Mouse (Mus musculus): Measurements from ENCODE around the gene Grik5.

Grik5 gene

GRCm38 (mm10) chr7:25071979-25072715 is at the start of gene Grik5, which contains the start of gene Zfp574:
Gene Grik5, minus strand, starts transcription at chr7:25072346.
Gene Zfp574, plus strand, starts transcription at chr7:25072567.
- DNase-seq, result no peak

GRCm38 (mm10) chr7:25121240-25121786 is 49.2 kb upstream of the Grik5 start:
- DNase-seq, result no peak

GRCm38 (mm10) chr7:25120061-25120834 is 48.1 kb upstream of the Grik5 start:
- no peak for DNase-seq

GRCm38 (mm10) chr7:25112956-25113603 is 40.9 kb upstream of the Grik5 start:
- DNase-seq, result no peak

GRCm38 (mm10) chr7:25112178-25112955 is 40.2 kb upstream of the Grik5 start:
- DNase-seq, result peak; percentile 36

GRCm38 (mm10) chr7:25110336-25110735 is 38.2 kb upstream of the Grik5 start:
- no peak for DNase-seq

- no peak for DNase-seq
These were observed 37.2 kb upstream of the Grik5 start for GRCm38 (mm10) chr7:25109355-25109754.

GRCm38 (mm10) chr7:25106790-25107502 is 34.8 kb upstream of the Grik5 start:
- no peak for DNase-seq

GRCm38 (mm10) chr7:25105411-25106160 is 33.4 kb upstream of the Grik5 start:
- peak; percentile 80 for DNase-seq

- DNase-seq, result no peak
These were observed 27.4 kb upstream of the Grik5 start for GRCm38 (mm10) chr7:25099581-25099980.

GRCm38 (mm10) chr7:25098169-25098568 is 26.0 kb upstream of the Grik5 start:
- DNase-seq, result no peak

GRCm38 (mm10) chr7:25089875-25090274 is 17.7 kb upstream of the Grik5 start:
- no peak for DNase-seq

GRCm38 (mm10) chr7:25088968-25089367 is 16.8 kb upstream of the Grik5 start:
- DNase-seq, result no peak

- DNase-seq, result no peak
These were observed 16.4 kb upstream of the Grik5 start for GRCm38 (mm10) chr7:25088531-25088930.

- DNase-seq, result no peak
These were observed 15.8 kb upstream of the Grik5 start for GRCm38 (mm10) chr7:25087972-25088371.

- no peak for DNase-seq
These were observed 15.2 kb upstream of the Grik5 start for GRCm38 (mm10) chr7:25087256-25087912.

GRCm38 (mm10) chr7:25086656-25087055 is 14.5 kb upstream of the Grik5 start:
- no peak for DNase-seq

GRCm38 (mm10) chr7:25084621-25085020 is 12.5 kb upstream of the Grik5 start:
- DNase-seq, result no peak

- DNase-seq, result no peak
These were observed 10.4 kb upstream of the Grik5 start for GRCm38 (mm10) chr7:25082510-25082909.

- DNase-seq, result no peak
These were observed 8.3 kb upstream of the Grik5 start for GRCm38 (mm10) chr7:25080431-25080830.

Measured in right cerebral cortex, postnatal 25 days (tissue).